Mouse (Mus musculus): ENCODE measurements around the gene Rassf7.

Gene Rassf7

GRCm38 (mm10) chr7:141215101-141215879 is at the start of gene Rassf7:
Gene Rassf7, plus strand, starts transcription at chr7:141215860.
- peak; percentile 82 for DNase-seq

DNA sequence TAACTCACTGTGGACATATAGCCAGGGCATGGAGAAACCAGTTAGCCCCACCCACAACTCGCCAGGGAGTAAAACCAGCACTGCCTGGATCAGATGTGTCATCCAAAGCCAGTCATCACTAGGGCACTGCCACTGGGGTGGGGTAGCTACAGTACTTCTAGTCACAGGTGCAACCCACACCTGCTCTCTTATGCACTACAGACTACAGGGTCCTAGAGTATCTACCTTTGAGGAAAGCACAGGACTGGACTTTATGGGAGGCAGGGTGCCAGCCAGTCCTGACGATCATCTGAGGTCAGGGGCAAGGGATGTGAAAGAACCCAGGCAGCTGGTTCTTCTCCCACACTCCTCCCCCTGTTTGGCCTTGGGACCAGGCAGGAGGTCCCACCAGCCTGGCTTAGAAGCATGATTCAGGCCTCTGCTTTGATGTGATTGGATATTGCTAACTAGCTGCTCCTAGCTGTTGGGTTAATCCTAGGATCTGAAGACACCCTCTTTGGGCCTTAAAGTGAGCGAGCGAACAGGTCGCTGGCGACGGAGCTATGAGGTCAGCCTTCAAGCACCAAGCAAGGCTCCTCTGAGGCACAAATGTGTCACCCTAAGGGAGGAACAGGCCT is 47.7 kb upstream of the Rassf7 start:
- no peak for DNase-seq

- no peak for DNase-seq
Observed at GRCm38 (mm10) chr7:141168518-141168953, 47.1 kb upstream of the Rassf7 start.

DNA sequence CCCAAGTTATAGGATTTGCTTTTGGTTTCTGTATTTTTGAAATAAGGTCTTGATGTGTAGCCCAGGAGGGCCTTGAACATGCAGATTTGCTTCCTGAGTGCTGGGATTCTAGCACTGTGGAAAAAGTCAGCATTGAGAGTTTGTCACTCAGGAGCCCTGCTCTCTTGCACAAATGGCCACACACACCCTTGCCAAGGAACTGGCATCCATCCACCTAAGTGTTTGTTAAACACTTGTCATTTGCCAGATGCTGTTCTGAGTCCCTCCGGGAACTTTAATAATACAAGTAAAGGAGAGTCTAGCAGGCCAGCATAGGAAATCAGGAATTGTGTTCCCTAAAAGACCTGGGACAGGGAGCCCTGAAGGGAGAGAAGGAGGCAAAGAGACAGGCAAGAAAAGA is 46.4 kb upstream of the Rassf7 start:
- no peak for DNase-seq

DNA sequence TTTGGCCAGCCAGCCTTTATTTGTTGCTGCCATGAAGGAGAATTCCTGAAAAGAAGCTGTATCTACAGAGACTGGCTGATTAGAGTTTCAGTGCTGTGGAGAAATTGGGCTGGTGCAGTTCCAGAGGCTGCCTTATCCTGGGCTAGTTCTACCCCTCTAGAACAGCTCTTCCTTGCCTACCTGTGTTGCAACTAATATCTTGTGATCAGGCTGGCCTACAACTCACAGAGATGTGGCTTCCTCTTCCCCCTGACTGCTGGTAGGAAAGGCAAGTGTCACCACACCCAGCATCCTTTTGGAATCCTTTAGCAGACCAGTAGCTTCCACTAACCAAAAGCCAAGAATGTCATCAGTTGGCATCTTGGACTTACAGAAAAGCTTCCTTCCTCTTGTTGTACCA is 45.8 kb upstream of the Rassf7 start:
- no peak for DNase-seq

DNA sequence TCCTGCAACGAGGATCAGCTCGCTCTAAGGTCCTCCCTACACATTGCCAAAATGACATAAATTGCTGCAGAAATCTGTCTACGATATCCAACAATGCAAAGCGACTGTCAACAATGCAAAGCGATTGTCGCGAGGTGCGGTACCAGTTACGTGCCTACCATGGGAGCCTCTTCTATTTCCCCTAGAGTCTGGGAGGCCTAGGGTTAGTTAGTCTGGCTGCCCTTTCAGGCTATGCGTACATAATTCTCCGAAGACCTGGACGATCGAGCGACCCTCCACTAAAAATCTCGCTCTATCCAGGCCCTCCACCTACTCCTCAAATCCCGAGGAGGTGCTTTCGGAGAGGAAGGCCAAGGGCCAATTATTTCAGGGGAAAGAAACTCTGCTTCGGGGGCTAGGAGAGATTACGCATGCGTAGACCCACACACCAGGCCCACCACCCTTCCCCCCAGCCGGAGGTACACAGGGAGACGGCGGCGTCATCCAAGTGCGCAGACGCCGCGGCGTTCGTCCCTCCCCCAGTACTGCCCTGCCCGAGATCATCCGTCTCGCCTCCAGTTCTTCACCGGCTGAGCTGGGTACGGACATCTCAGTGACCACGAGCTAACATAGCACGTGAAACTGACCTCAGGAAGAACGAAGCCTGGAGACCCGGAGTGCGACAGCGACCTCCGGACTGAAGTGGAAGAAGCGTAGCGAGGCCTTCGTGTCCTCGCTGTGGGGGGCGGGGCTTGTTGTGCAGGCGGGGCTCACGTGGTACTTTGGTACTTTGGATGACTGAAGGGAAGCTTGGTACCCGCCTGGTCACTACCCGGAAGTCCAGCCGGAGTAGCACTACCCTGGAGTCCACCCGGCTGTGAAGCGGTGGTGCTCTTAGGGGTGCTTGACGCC is 43.3 kb upstream of the Rassf7 start, which contains the start of gene Rnh1:
Gene Rnh1 (minus strand): TSS at position 742 of the 891 bp plus-strand sequence.
- peak; percentile 91 for DNase-seq

GRCm38 (mm10) chr7:141173323-141173850 is 42.3 kb upstream of the Rassf7 start:
- no peak for DNase-seq

GRCm38 (mm10) chr7:141175068-141175467 is 40.6 kb upstream of the Rassf7 start:
- no peak for DNase-seq

- DNase-seq, result peak; percentile 87
Observed at GRCm38 (mm10) chr7:141176173-141176572, 39.5 kb upstream of the Rassf7 start.

GRCm38 (mm10) chr7:141188194-141188593 is 27.5 kb upstream of the Rassf7 start:
- DNase-seq, result no peak

DNA sequence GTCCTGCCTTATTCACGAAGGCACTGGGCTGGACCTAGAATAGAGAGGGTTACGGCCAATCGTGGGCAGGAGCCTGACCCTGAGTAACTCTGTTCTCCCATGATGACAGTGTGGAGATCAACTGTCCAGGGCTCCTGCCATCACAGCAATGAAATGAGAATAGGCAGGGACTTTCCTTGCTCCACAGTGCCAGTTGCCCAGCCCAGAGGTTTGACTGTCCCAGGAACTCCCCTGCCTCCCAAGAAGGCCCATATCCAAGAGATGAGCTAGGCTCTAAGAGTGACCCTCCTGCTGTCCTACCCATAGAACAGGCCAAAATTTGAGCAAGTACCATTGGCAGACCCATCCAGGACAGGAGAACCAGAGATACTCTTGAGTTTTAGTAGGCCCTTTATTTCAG is 26.9 kb upstream of the Rassf7 start:
- DNase-seq, result no peak

DNA sequence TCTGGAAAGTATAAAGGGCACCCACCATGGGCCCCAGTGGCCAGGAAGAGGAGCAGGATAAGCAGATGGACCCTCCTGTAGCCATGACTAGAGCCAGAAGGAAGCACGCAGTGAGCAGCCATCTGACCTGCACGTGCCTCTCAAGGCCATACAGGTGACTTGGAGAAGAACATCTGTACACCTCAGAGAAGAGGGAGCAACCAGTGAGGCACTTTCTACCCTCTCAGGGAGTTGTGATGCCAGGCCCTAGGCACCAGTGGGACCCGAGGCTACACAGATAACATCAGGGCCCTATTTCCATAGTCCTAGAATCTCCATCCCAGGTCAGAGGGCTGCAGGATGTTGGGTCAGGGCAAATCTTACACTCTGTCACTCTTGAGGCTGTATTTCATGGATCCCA is 25.4 kb upstream of the Rassf7 start:
- no peak for DNase-seq

DNA sequence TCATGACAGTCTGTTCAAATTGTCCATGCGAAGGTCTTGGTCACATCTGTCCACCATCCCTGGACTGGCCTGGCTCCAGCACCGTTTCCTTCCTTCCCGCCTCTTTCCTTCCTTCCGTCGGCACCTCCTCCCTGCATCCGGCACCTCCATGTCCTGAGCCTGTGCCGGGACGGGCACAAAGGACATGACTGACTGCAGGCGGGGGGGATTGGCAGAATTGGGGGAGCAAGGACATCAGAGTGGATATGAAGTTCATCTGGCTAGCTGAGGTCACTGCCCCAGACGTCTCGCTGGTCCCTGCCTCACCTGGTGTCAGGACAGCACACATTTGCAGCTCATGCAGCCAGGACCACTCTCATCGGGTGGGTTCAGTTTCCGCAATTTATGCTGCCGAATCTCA is 24.6 kb upstream of the Rassf7 start:
- no peak for DNase-seq

DNA sequence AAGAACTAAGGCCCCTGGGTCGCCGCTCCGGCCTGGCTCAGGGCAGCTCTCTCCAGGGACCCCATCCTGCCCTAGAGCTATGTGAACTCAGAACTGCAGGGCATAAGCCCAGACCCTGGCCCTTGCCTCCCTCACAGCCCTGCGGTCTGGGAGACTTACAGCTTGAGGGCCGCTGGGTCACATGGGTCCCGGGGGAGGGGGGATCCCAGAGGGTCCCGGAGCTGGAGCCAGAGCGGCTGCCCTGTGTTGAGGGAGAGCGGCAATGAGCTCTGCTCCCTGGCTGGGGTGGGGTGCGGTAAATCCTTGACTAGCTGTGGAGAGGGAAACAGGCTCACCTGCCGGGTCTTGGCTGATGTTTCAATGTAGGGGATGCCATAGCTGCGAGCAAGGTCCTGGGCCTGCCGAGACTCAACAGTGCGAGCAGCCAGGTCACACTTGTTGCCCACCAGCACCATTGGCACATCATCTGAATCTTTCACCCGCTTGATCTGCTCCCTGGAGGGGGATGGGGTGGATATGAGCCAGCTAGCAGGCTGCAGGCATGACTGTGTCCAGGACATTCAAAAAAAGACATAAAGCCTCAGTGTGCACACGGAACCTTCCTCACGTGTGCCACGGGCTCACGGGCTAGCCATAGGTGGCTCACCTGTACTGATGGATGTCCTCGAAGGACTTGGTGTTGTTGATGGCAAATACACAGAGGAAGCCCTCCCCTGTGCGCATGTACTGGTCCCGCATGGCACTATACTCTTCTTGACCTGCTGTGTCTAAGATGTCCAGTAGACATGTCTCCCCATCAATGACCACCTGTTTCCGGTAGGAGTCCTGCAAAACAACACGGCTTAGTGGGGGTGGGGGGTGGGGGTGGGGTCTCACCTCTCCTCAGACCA is 23.6 kb upstream of the Rassf7 start:
- DNase-seq, result no peak

DNA sequence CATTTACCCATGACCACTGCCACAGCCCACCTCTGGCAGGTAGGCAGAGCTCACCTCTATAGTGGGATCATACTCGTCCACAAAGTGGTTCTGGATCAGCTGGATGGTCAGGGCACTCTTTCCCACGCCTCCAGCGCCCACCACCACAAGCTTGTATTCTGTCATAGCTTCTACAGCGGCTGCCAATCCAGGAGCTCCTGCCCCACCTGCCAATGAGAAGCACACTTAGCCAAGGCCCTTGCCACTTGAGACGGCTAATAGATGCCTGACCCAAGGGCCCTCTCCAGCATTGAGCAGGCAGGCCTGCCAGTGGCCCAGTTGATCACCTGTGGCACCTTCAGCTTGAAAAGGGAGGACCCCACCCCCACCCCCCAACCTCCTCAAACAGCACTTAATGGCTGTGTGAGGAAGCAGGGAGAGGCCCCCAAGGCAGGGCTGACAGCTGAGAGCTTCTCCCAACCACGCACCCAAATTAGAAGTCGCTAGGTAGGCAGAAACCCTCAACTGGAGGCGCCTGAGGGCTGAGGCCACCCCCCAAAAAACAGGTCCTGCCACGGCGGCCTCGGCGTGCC is 22.8 kb upstream of the Rassf7 start:
- DNase-seq, result no peak

GRCm38 (mm10) chr7:141193348-141193856 is 22.3 kb upstream of the Rassf7 start:
- DNase-seq, result peak; percentile 40

DNA sequence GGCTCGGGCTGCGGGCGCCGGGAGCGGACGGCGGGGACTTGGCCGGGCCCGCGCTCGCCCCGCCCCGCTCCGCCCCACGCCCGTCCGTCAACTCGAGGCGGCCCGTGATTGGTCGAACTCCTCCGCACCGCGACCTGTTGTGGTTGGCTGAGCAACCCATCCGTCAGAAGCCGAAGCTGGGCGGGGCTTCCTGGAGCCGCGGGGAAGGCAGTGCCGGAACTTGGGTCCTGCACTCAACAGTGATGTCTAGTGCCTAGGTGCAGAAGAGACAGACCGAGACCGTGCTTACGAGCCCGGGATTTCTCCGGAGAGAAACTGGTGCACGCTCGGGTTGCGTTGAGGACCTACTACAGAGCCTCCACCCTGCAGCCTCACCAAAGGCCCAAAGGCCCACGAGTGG is 21.7 kb upstream of the Rassf7 start, which contains the start of the genes Hras and Lrrc56:
Gene Hras (minus strand): TSS at position 58 of the 400 bp plus-strand sequence.
Gene Lrrc56 (plus strand): TSS at position 210 of the 400 bp plus-strand sequence.
- peak; percentile 97 for DNase-seq

- no peak for DNase-seq
Observed at GRCm38 (mm10) chr7:141194409-141194808, 21.3 kb upstream of the Rassf7 start.

DNA sequence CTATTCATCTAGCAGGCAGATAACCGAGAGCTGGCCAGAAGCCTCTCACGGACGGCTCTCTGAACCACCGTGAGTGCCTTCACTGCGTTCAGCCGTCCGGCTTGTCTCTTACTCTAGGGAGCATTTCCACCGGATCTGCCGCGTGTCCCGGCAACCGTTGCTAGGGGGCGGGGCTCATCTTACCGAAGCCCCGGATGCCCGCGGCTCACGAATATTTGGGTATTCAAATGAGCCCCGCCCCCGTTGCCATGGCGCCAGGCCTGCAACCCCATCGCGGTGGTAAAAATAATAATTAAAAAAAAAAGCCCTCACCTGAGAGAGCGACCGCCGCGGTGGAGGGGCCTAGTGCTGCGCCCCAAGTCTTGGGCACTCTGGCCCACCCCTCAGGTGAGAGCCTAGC is 20.8 kb upstream of the Rassf7 start:
- DNase-seq, result peak; percentile 92

DNA sequence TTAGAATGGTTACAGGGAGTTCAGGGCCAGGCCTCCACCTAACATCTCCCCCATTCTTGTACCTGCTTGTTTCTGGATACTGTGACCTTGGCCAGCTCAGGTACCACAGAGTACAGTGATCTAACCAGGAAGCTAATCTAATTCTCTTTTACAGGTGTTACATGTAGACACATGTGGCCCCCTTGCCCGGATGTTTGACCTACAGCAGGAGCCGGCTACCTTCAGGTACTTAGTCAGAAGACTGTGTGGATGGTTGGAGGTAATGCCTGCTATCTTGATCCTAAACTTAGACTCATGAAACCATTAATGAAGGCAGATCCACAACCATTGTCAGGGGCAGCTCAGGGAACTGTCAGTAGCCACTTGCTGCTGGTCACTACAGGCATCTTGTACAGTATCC is 19.9 kb upstream of the Rassf7 start:
- no peak for DNase-seq

GRCm38 (mm10) chr7:141196619-141197282 is 18.9 kb upstream of the Rassf7 start:
- DNase-seq, result no peak
